ENCODE assay signal across 12 mouse cellular contexts in genomic region chr3:68821926-68822341, GRCm38 (mm10). TPM values are rescaled to one million over a fixed set of nuclear protein-coding genes. Genes with fewer than 3 reads are reported as not detected.
DNase-seq lines count a peak whose midpoint lies in the region; ATAC-seq and TF ChIP-seq lines count a peak whose summit lies in the region.
"Had no signal": no experiment of that assay in that cellular context is flagged by ENCODE, and none has a peak within 500 bp of the region (broad histone marks: within the 10 kb centered on the region; RNA-seq: fewer than 3 reads in every experiment).

No protein-coding gene starts in this region.

- H3K4me1 ChIP-seq in kidney, postnatal 0 days (replicated peaks; ENCODE audit: insufficient read depth, low read length): peaks cover 18% of the 10 kb centered on the region
- no peaks in the 10 kb centered on the region for H3K4me1 ChIP-seq in liver, postnatal 0 days (ENCODE audit: insufficient read depth)

- no peak for TF ChIP-seq EP300 in liver, postnatal 0 days (IDR thresholded peaks at IDR 0.05; ENCODE audit: low read depth)

- H3K4me3 ChIP-seq in kidney, postnatal 0 days (replicated peaks; ENCODE audit: low read depth, low read length): no peak overlapping the region
- no peak overlapping the region for H3K4me3 ChIP-seq in liver, postnatal 0 days (ENCODE audit: low read depth, low read length)
- H3K4me3 ChIP-seq: heart, embryonic 13.5 days had no signal

- H3K4me2 ChIP-seq in kidney, postnatal 0 days (ENCODE audit: low read length): peak overlapping the region; percentile 18; the same call in 1 of the 2 replicates
- H3K4me2 ChIP-seq in liver, postnatal 0 days (ENCODE audit: low read depth, low read length): no peak overlapping the region
- H3K4me2 ChIP-seq: heart, embryonic 13.5 days had no signal

- peak overlapping the region; percentile 60; the same call in 1 of the 2 replicates for H3K27ac ChIP-seq in kidney, postnatal 0 days
- H3K27ac ChIP-seq in liver, postnatal 0 days (ENCODE audit: low read depth): no peak overlapping the region
- H3K27ac ChIP-seq: heart, embryonic 13.5 days had no signal

- H3K9ac ChIP-seq in kidney, postnatal 0 days (ENCODE audit: low read depth, low read length): no peak overlapping the region
- no peak overlapping the region for H3K9ac ChIP-seq in liver, postnatal 0 days (replicated peaks)
- H3K9ac ChIP-seq: heart, embryonic 13.5 days had no signal

- no peak for TF ChIP-seq CTCF in kidney, postnatal 0 days (IDR thresholded peaks at IDR 0.05; ENCODE audit: low read depth)
- no peak for TF ChIP-seq CTCF in liver, postnatal 0 days (IDR thresholded peaks at IDR 0.05; ENCODE audit: low read depth)

- ATAC-seq in kidney, postnatal 0 days (replicated peaks; ENCODE audit: low FRiP score, low read depth): peak; percentile 86
- no peak for ATAC-seq in liver, postnatal 0 days

- H3K27me3 ChIP-seq in kidney, postnatal 0 days (ENCODE audit: insufficient read depth, low read length): no peaks in the 10 kb centered on the region
- H3K27me3 ChIP-seq in liver, postnatal 0 days (ENCODE audit: insufficient read depth, low read length): no peaks in the 10 kb centered on the region
- H3K27me3 ChIP-seq: heart, embryonic 13.5 days had no signal

- peak; percentile 12 for DNase-seq in embryo, embryonic 10 days (ENCODE audit: low spot score)
- DNase-seq in embryo, embryonic 9.5 days (ENCODE audit: extremely low spot score): no peak
- peak; percentile 57 for DNase-seq in Muller cell, postnatal 12 days (ENCODE audit: inconsistent ontology term)
- DNase-seq in forelimb bud, embryonic 11.5 days (ENCODE audit: low read depth, low spot score): peak; percentile 37
- DNase-seq in kidney, postnatal 0 days (ENCODE audit: low spot score): peak; percentile 86
- DNase-seq in urinary bladder, postnatal 36 days (ENCODE audit: low spot score in 2 of 2): no peak
- no peak for DNase-seq in liver, postnatal 0 days
- no peak for DNase-seq in adrenal gland, adult 2 months
- DNase-seq: B cell, adult 2 months; right cerebral cortex, postnatal 14 days; thymus, adult 2 months had no signal

- WGBS in kidney, postnatal 0 days: 16% methylated on average over 5 of the region's 5 CpGs
- 73% methylated on average over 5 of the region's 5 CpGs for WGBS in liver, postnatal 0 days (ENCODE audit: insufficient replicate concordance)

- H3K36me3 ChIP-seq in kidney, postnatal 0 days (ENCODE audit: insufficient read depth, low read length): no peaks in the 10 kb centered on the region
- H3K36me3 ChIP-seq in liver, postnatal 0 days (replicated peaks; ENCODE audit: insufficient read depth, low read length): no peaks in the 10 kb centered on the region
- H3K36me3 ChIP-seq: heart, embryonic 13.5 days had no signal

- H3K9me3 ChIP-seq in kidney, postnatal 0 days (replicated peaks; ENCODE audit: low read length): no peaks in the 10 kb centered on the region
- no peaks in the 10 kb centered on the region for H3K9me3 ChIP-seq in liver, postnatal 0 days (ENCODE audit: low read length)
- H3K9me3 ChIP-seq: heart, embryonic 13.5 days had no signal

RNA-seq across cellular contexts. Expression of gene 1110032F04Rik, which starts 47.5 kb away (rescaled TPM):
- polyA plus RNA-seq in kidney, postnatal 0 days (2015; fragmentation: Nextera tagmentation; extraction: Ambion mirVana): 6.0 and 7.3 TPM in 2 replicates
- 0.39 and 0.56 TPM in 2 replicates for polyA plus RNA-seq in liver, postnatal 0 days (2015; fragmentation: Nextera tagmentation; extraction: Ambion mirVana)
- not detected for total RNA-seq in adrenal gland, adult 2 months (2021)
- 0.31 and 0.37 TPM in 2 replicates for polyA plus RNA-seq in adrenal gland, adult 2 months (2012; rRNA removed)

Comparison
In these comparisons a context has a peak if more than half of its experiments do, and no peak if none do; other contexts are left out.
1. DNase-seq: peak in embryo, embryonic 10 days (single experiment), Muller cell, postnatal 12 days (single experiment), forelimb bud, embryonic 11.5 days (single experiment) and kidney, postnatal 0 days (single experiment); none in embryo, embryonic 9.5 days (single experiment), urinary bladder, postnatal 36 days (0 of 2), liver, postnatal 0 days (single experiment) and adrenal gland, adult 2 months (single experiment).